Mouse (Mus musculus): ENCODE results near the gene Armcx3. TPM values are rescaled to one million over a fixed set of nuclear protein-coding genes. Genes with fewer than 3 reads are reported as not detected.

Gene Armcx3
- total RNA-seq, 2 experiments from 2014 or later: 49.9 to 53.5 TPM

Small RNAs within 50 kb of the gene (microRNA-seq; reads per million reads assigned to microRNA genes)
- gene Mir7093 (ENCODE audit: borderline number of aligned reads in 2 of 2): 0 reads per million in 2 experiments

Other genes with a start within 250 kb of the Armcx3 start
- gene Timm8a1, start 214.7 kb upstream of the Armcx3 start, total RNA-seq (2021): 10 to 100 TPM; 31.3 to 36.7 TPM
- 1 to 10 TPM in 1 of 2 experiments, under 1 TPM in 1; 0.93 to 1.9 TPM for gene Btk, start 173.0 kb upstream of the Armcx3 start, total RNA-seq (2021)
- gene Rpl36a, start 170.9 kb upstream of the Armcx3 start, total RNA-seq (2021): 100 to 1,000 TPM; 229 to 239 TPM
- 10 to 100 TPM; 13.0 to 13.1 TPM for gene Gla, start 155.5 kb upstream of the Armcx3 start, total RNA-seq (2021)
- gene Hnrnph2, start 155.4 kb upstream of the Armcx3 start, total RNA-seq (2021): 100 to 1,000 TPM; 114 to 120 TPM
- 10 to 100 TPM in 1 of 2 experiments, 1 to 10 TPM in 1; 6.6 to 12.5 TPM for gene Armcx4, start 70.1 kb upstream of the Armcx3 start, total RNA-seq (2021)
- 10 to 100 TPM; 14.9 to 16.2 TPM for gene Armcx1, start 38.6 kb upstream of the Armcx3 start, total RNA-seq (2021)
- 1 to 10 TPM; 6.0 to 8.8 TPM for gene Armcx6, start 5.2 kb upstream of the Armcx3 start, total RNA-seq (2021)
- gene Armcx2, start 52.6 kb downstream of the Armcx3 start, total RNA-seq (2021): 10 to 100 TPM; 26.2 to 39.3 TPM
- gene Nxf2, start 208.2 kb downstream of the Armcx3 start, total RNA-seq (2021): not detected

Measured in adrenal gland, adult 18-20 months (tissue).